Mouse (Mus musculus): ENCODE measurements around the gene Serp2.

DNA sequence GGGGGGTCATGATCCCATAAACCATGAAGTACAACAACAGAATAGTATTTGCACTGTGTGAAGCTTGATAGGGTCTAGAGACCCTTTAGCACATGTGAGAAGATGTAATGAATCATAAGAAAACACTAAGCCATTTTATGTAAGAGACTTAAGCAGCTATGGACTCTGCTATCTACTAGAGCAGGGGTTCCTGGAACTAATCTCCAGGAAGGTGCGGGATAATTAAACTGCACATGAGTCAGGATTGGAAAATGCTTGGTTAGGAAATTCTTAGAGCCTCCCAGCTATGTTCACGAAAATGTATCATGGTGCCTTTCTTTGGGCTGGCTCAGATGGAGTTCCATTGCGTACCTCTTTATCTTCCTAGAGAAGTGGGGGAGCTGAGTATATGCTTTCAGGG lies 35.4 kb downstream of the Serp2 start:
- TF ChIP-seq POLR2A (IDR thresholded peaks at IDR 0.05; ENCODE audit: insufficient read depth, low read depth, low read length) (no peak), CTCF (IDR thresholded peaks at IDR 0.05) (no peak)
